Mouse (Mus musculus) kidney, postnatal 14 days (tissue): ENCODE measurements at regions not wholly inside any gene's neighbourhood (a gene's known extent, or its start where the extent isn't known, plus 50 kb on each side); places are given as distances from the start of the nearest gene placed in this dataset.
A peak's percentile ranks its signal among the peaks of the same experiment; 100 is the strongest.

Source experiments
- DNase-seq: peaks from one replicate; pipeline ENCODE4 v3.0.0; 2022; ENCODE audit warnings: mixed read lengths

DNA sequence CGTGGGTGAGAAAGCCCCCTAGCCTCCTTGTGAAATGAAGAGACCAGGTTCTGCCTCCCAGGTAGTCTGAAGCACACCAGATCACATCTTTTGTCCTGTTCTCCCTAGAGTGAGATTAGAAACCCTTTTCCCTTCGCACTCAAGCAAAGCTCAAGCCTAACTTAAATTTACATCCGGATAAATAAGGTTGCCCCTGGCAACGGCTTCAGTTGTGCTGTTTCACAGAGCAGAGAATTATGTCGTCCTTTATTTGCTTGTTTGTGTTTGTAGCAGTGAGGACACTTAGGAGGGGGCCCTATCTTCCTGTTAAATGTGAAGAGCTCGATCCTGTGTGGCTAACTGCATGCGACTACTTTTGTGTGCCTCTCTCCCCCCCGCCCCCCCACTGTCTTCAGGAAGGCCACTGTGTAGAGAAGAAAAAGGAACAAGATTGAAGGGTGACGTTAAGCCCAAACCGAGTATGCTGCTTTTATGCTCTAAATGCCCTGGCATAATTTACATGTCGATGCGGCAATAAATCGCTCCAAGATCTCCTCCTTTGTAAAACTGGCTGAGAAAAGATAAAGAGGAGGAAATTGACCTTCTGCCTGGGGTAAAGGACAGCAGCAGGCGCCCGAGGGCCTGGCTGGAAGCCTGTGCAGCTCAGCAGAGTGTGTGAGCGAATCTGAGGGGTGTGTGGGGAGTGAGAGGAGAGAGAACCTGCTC is 439.9 kb downstream of the Prdm2 start:
- DNase-seq = peak; percentile 53

GRCm38 (mm10) chr4:142771520-142772150 is 441.2 kb downstream of the Prdm2 start:
- DNase-seq = no peak

DNA sequence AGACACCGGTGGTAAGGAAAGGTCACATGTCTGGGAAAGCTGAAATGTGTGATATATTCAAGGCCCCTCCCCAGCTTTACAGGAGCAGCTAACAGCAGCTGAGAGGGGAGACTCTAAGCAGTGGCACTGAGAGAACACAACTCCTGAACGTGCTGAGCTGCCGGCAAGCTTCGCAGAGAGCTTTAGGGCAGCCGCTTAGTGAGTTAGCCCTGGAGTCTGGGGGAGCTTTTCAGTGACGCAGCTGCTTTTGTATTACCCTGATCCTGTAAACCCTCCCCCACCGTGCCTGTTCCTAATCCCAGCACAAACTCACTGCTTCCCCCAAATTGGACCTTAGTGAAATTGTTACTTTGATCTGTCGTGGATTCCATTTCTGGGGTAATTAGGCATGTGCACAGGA is 442.6 kb downstream of the Prdm2 start:
- no peak for DNase-seq

- DNase-seq = no peak
These were observed 445.1 kb downstream of the Prdm2 start for GRCm38 (mm10) chr4:142767665-142768064.

- no peak for DNase-seq
These were observed 451.2 kb downstream of the Prdm2 start for GRCm38 (mm10) chr4:142761577-142761976.

DNA sequence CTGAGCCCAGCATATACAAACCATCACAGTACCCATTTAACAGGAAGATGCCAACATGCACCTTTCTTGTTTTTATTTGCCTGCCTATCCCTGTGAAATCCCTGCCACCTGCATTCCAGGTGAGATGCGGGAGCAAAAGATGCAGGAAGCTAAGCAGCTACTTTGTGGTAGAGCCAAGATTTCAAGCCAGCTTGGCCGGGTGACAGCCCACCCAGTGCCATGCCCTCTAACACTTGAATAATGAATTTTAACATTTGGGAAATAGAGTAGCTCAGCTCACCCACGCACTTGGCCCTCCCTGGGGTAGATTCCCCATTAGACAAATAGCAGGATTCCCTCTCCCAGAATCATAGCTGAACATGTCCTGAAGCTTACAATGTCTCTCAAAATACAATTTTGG is 454.7 kb downstream of the Prdm2 start:
- DNase-seq = no peak

- DNase-seq = no peak
These were observed 456.5 kb downstream of the Prdm2 start for GRCm38 (mm10) chr4:142756332-142756731.

- peak; percentile 30 for DNase-seq
These were observed 462.9 kb downstream of the Prdm2 start for GRCm38 (mm10) chr4:142749918-142750317.

DNA sequence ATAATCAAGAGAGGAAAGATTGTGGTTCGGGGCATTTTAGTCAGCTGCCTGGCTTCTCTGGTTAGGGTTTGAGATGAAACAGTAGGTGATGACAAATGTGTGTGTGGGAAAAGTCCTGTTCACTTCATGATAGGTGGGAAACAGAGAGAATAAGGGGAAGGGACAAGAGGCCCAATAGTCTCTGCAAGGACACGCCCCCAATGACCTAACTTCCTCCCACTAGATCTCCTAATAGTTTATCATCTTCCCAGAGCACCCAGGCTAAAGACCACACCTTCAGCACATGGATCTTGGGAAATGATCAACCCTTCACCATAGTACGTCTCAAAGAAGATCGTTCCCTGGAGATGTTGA is 484.3 kb upstream of the Kazn start:
- no peak for DNase-seq

DNA sequence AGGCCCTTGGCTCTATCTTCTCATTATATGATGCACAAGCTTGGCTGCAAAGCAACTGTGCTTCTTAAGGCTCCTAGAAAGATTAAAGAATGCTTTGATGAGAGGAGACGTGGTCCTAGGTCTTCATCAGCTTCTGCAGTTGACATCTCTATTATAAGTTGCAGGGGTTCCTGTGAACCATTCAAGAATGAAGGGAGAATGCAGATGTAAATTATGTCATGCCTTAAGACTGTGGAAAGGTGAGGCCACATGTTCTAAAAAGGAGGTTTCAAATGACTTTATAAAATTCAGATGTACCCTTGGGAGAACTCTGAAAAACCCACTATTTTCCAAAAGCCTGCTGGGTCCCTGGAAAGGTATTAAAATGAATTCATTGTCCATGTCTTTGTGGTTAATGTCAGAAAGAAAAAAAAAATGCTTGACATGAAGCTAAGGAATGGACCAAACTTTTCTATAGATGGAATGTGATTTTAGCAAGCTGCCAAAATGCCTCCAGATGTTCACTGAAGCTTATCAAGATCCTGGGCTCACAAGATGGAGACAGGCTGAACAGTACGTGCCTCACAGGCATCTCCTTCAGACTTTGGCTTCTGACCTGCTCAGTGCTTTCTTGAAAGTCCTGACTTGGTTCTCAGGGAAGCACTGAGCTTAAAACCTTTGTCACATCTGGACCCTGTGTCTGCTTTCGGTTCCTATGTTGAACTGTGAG is 483.8 kb upstream of the Kazn start:
- peak; percentile 3 for DNase-seq

- DNase-seq = no peak
These were observed 462.4 kb upstream of the Kazn start for GRCm38 (mm10) chr4:142701606-142702005.

DNA sequence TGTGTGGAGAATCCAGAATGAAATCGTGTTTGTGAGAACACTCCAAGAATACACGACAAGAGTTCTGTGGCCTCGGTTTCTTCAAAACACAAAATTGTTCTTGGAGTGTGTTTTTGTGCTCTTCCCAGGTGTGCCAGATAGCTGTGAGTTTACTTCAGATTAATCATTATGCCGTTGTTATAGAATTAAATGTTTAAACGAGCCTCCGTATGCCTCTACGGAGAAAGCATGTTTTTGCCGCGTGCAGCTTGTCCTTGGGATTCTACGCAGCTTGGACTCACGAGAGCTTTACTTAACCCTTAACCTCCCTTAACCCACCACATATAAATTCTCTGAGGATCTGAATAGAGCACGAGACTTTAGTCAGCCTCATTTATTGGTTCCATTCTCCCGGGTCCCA is 455.7 kb upstream of the Kazn start:
- no peak for DNase-seq

GRCm38 (mm10) chr4:142688241-142688640 is 449.0 kb upstream of the Kazn start:
- DNase-seq = no peak

DNA sequence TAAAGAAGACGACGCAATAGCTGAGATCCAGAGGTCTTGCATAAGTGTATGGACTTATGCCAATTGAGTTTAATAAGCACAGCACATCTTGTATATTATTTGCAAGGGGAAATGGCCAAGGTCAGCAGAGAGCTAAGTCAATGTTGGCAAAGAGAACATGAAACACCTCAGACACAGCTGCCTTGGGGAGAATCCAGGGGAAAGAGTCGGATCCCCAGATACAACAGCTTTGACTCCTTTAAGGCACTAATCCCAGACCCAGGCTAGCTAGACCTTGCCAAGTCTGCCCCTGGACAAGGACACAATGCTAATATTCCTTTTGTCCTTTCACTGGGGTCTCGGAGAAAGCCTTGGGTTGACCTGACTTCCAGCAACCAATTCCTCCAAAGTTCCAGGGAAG is 438.2 kb upstream of the Kazn start:
- DNase-seq = no peak

GRCm38 (mm10) chr4:142674641-142675465 is 435.7 kb upstream of the Kazn start:
- DNase-seq = peak; percentile 20

- DNase-seq = no peak
These were observed 432.8 kb upstream of the Kazn start for GRCm38 (mm10) chr4:142671872-142672458.

GRCm38 (mm10) chr4:142664781-142665180 is 425.6 kb upstream of the Kazn start:
- DNase-seq = no peak

- DNase-seq = no peak
These were observed 419.0 kb upstream of the Kazn start for GRCm38 (mm10) chr4:142658156-142658555.

DNA sequence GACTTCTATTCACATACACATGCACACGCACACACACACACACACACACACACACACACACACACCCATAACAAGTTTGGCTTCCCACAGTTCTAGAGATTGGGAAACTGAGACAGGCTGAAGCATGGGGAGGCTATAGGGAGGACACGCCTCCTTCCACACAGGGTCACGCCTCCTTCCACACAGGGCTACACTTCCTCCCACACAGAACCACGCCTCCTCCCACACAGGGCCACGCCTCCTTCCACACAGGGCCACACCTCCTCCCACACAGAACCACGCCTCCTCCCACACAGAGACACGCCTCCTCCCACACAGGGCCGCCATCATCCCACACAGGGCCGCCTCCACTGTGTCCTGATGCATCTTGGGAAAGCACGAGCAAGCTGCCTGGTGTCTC is 401.9 kb upstream of the Kazn start:
- no peak for DNase-seq

GRCm38 (mm10) chr4:142639340-142639733 is 400.1 kb upstream of the Kazn start:
- DNase-seq = no peak

DNA sequence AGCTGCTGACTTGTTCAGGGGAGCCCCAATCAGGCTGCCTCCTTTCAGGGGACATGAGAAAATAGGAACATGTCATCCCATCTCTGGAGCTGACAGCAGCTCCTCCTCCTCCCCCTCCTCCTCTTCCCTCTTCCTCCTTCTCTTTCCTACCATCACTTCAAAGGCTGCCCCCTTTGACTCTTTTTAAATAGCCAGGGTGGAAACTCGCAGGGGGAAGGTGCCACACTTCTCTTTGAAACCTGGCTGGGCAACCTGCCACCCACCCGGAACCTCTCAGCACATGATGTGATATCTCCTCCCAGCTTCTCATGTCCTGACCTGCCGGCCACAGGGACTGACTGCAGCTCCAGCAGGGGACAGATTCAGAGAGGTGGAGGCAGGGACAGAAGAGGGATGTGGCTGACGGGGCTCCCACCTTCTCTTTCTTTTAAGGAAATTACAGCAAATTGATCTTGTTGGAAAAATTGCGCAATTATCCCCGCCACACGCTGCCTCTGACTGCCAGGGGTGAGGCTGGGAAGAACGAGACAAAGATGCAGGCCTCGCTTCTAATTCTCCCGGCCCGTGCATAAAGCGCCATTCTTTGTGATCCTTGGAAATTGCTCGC is 399.6 kb upstream of the Kazn start:
- DNase-seq = no peak

- DNase-seq = no peak
These were observed 398.9 kb upstream of the Kazn start for GRCm38 (mm10) chr4:142638057-142638456.

GRCm38 (mm10) chr4:142634398-142634797 is 395.2 kb upstream of the Kazn start:
- DNase-seq = no peak
